Mouse (Mus musculus) stomach, embryonic 16.5 days (tissue): Measurements from ENCODE around the gene Rab3d. TPM values are rescaled to one million over a fixed set of nuclear protein-coding genes. Genes with fewer than 3 reads are reported as not detected.

Experiments
- ATAC-seq: fragments of 200-750 bp; cut with Nextera tagmentation; 2 replicates; pipeline ENCODE4 v1.8.0; 2017; ENCODE audit warnings: moderate number of reproducible peaks, moderate TSS enrichment; ENCODE audit not compliant: insufficient read depth, low FRiP score
- H3K27ac ChIP-seq: fragments of 300-500 bp; sonication (generic); 2 replicates; pipeline ENCODE4 v1.5.1; 2014; ENCODE audit warnings: low read length
- H3K27me3 ChIP-seq: fragments of 300-500 bp; sonication (generic); 2 replicates; pipeline ENCODE4 v1.6.1; 2014; ENCODE audit warnings: low read length, control low read depth, mixed read lengths; ENCODE audit not compliant: control insufficient read depth, insufficient read depth
- H3K36me3 ChIP-seq: fragments of 300-500 bp; sonication (generic); 2 replicates; pipeline ENCODE4 v1.6.1; 2014; ENCODE audit warnings: low read length; ENCODE audit not compliant: control insufficient read depth, insufficient read depth
- H3K4me1 ChIP-seq: fragments of 300-500 bp; sonication (generic); 2 replicates; pipeline ENCODE4 v1.6.1; 2014; ENCODE audit warnings: low read length, control low read depth, mixed read lengths; ENCODE audit not compliant: control insufficient read depth, insufficient read depth
- H3K4me2 ChIP-seq: fragments of 300-500 bp; sonication (generic); 2 replicates; pipeline ENCODE4 v1.6.1; 2014; ENCODE audit warnings: low read depth, low read length, mixed read lengths
- H3K4me3 ChIP-seq: fragments of 300-500 bp; sonication (generic); replicated peaks from 2 replicates; pipeline ENCODE4 v1.5.1; 2014; ENCODE audit warnings: mild to moderate bottlenecking, low read length
- H3K9ac ChIP-seq: fragments of 300-500 bp; sonication (generic); 2 replicates; pipeline ENCODE4 v1.6.1; 2014; ENCODE audit warnings: low read length
- H3K9me3 ChIP-seq: fragments of 300-500 bp; sonication (generic); replicated peaks from 2 replicates; pipeline ENCODE4 v1.6.1; 2016; ENCODE audit warnings: low read length, control low read depth; ENCODE audit not compliant: control insufficient read depth
- WGBS: fragments of 180-500 bp; shearing (Covaris S2); extraction: QIAGEN DNeasy Blood & Tissue Kit; methylation state at CpG from one replicate; pipeline ENCODE4 v1.1.7; 2014; 5-methylcytosine and 5-hydroxymethylcytosine counted together
- polyA plus RNA-seq: library from polyadenylated mRNA; unstranded; fragments of >200 nt; fragmentation: Nextera tagmentation; extraction: Ambion mirVana; gene quantifications from 2 replicates; pipeline ENCODE4 v1.2.1, GENCODE M21; 2015

Rab3d gene
- polyA plus RNA-seq, 1 experiment from 2014 or later: 106 TPM

- H3K9me3 ChIP-seq: no peaks in the 10 kb centered on the region
- H3K4me1 ChIP-seq: 0 out of 2 replicates have a peak, but pooled peaks cover 10% of the 10 kb centered on the region
- H3K4me2 ChIP-seq: 0 out of 2 replicates have a peak overlapping the region, but pooled peaks have one; percentile 29
- no peak overlapping the region for H3K9ac ChIP-seq
- no peaks in the 10 kb centered on the region; the same call in 1 of the 2 replicates for H3K27me3 ChIP-seq
- H3K4me3 ChIP-seq: no peak overlapping the region
- no peaks in the 10 kb centered on the region for H3K36me3 ChIP-seq
- no peak overlapping the region for H3K27ac ChIP-seq
- WGBS: 8% methylated on average over 28 of the region's 28 CpGs
- ATAC-seq: no peak
These were observed 29.6 kb upstream of the Rab3d start for GRCm38 (mm10) chr9:21947540-21948130.

DNA sequence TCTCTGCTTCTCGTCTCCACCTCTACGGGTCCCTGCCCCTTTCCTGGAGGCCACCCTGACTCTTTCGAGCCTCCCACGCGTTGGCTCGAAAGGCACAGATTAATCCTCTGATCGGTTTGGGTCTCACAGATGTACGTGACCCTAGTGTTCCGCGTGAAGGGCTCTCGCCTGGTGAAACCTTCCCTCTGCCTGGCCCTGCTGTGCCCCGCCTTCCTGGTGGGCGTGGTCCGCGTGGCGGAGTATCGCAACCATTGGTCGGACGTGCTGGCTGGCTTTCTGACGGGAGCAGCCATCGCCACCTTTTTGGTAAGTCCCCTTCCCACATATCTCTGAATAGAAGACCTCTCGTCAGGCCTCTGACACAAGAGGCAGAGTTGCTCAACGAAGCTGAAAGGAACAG, 26.3 kb upstream of the Rab3d start:
- 0 out of 2 replicates have a peak overlapping the region, but pooled peaks have one; percentile 23 for H3K4me2 ChIP-seq
- H3K36me3 ChIP-seq: no peaks in the 10 kb centered on the region
- no peaks in the 10 kb centered on the region for H3K9me3 ChIP-seq
- H3K9ac ChIP-seq: no peak overlapping the region
- H3K4me3 ChIP-seq: no peak overlapping the region
- H3K27ac ChIP-seq: no peak overlapping the region
- H3K4me1 ChIP-seq: 0 out of 2 replicates have a peak, but pooled peaks cover 10% of the 10 kb centered on the region
- no peak for ATAC-seq
- H3K27me3 ChIP-seq: no peaks in the 10 kb centered on the region; the same call in 1 of the 2 replicates
- 15% methylated on average over 23 of the region's 23 CpGs for WGBS

DNA sequence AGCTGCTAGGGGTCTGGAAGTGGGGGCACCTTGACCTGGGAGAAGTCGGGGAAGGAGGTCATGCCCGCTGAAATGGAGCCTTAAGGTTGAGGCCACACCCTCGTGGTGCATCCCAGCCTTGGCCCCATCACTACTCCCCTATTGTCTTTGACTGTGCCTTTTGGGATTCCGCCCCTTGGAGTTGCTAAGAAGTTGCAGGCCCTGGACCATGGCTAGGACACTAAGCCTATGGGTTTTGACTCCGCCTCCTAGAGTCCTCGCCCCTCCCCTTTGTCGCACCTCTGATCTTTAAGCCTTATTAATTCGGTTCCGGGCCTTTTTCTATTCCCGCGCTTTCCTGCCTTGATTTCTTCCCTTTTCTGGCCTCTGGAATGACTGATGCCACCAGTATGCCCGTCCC, 25.6 kb upstream of the Rab3d start:
- Histone ChIP-seq H3K4me3 (no peak overlapping the region), H3K9me3 (no peaks in the 10 kb centered on the region), H3K4me2 (no peak overlapping the region), H3K9ac (no peak overlapping the region), H3K4me1 (0 out of 2 replicates have a peak, but pooled peaks cover 10% of the 10 kb centered on the region), H3K36me3 (no peaks in the 10 kb centered on the region), H3K27me3 (no peaks in the 10 kb centered on the region; the same call in 1 of the 2 replicates), H3K27ac (no peak overlapping the region)
- no peak for ATAC-seq
- 42% methylated on average over 12 of the region's 12 CpGs for WGBS

DNA sequence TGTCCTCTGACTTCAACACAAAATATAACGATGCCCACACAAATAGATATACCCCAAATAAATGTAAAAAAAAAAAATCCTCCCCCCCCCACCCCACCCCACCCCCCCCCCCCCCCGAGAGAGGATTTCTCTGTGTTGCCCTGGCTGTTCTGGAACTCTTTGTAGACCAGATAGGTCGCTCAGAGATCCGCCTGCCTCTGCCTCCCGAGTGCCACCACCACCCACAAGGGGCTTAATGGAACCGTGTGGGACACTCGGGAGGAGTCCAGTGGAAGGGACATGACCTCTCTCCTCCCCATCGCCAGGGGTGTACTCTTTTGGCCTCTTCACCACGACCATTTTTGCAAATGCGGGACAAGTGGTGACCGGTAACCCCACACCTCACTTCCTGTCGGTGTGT, 25.1 kb upstream of the Rab3d start:
- no peak overlapping the region for H3K27ac ChIP-seq
- no peak for ATAC-seq
- WGBS: 67% methylated on average over 12 of the region's 12 CpGs

GRCm38 (mm10) chr9:21938234-21938855, 20.4 kb upstream of the Rab3d start:
- ATAC-seq: no peak
- no peak overlapping the region for H3K27ac ChIP-seq
- H3K27me3 ChIP-seq: no peaks in the 10 kb centered on the region
- no peak overlapping the region for H3K4me2 ChIP-seq
- 74% methylated on average over 4 of the region's 4 CpGs for WGBS
- 0 out of 2 replicates have a peak, but pooled peaks cover 6% of the 10 kb centered on the region for H3K4me1 ChIP-seq
- H3K9me3 ChIP-seq: no peaks in the 10 kb centered on the region
- H3K4me3 ChIP-seq: no peak overlapping the region
- no peak overlapping the region for H3K9ac ChIP-seq
- H3K36me3 ChIP-seq: no peaks in the 10 kb centered on the region

More for the DNA sequence above, 25.1 kb upstream of the Rab3d start:
- no peak overlapping the region for H3K9ac ChIP-seq
- no peak overlapping the region for H3K4me3 ChIP-seq
- no peaks in the 10 kb centered on the region for H3K36me3 ChIP-seq
- H3K4me2 ChIP-seq: no peak overlapping the region
- no peaks in the 10 kb centered on the region for H3K9me3 ChIP-seq
- no peaks in the 10 kb centered on the region; the same call in 1 of the 2 replicates for H3K27me3 ChIP-seq
- 0 out of 2 replicates have a peak, but pooled peaks cover 13% of the 10 kb centered on the region for H3K4me1 ChIP-seq

DNA sequence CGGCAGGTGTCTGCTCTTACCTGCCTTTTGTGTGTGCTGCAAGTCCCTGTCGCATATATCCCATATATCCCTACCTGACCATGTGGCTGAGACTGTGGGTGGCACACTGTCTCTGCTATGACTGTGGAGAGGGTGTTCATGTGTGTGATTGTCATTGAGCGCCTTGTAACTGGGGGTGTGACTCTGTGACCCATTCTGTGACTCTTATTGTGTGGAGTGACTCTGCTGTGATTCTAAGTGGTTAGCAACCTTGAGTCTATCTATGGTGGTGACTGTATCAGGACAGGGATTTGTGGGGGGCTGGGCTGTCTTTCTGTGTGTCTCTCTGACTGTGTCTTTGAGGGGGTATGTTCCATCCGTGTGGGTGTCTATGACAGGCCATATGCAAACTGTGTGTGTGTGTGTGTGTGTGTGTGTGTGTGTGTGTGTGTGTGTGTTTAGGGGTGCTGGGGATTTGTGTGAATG, 19.8 kb upstream of the Rab3d start:
- no peaks in the 10 kb centered on the region for H3K9me3 ChIP-seq
- H3K27me3 ChIP-seq: no peaks in the 10 kb centered on the region
- 71% methylated on average over 4 of the region's 4 CpGs for WGBS
- ATAC-seq: no peak
- peak overlapping the region; percentile 62; the same call in 1 of the 2 replicates for H3K4me3 ChIP-seq
- H3K9ac ChIP-seq: no peak overlapping the region
- H3K4me1 ChIP-seq: 0 out of 2 replicates have a peak, but pooled peaks cover 6% of the 10 kb centered on the region
- H3K36me3 ChIP-seq: no peaks in the 10 kb centered on the region
- no peak overlapping the region for H3K27ac ChIP-seq
- H3K4me2 ChIP-seq: peak overlapping the region; percentile 75

GRCm38 (mm10) chr9:21936692-21937570, 18.9 kb upstream of the Rab3d start, which contains the start of gene Plppr2:
Plppr2 (plus strand) TSS chr9:21937033.
- peak within 1 kb of the TSS; percentile 75 for H3K9ac ChIP-seq
- WGBS: 2% methylated on average over 42 of the region's 43 CpGs

GRCm38 (mm10) chr9:21935466-21936131, 17.6 kb upstream of the Rab3d start:
- Histone ChIP-seq H3K9me3 (no peaks in the 10 kb centered on the region), H3K27ac (no peak overlapping the region), H3K9ac (no peak overlapping the region), H3K36me3 (no peaks in the 10 kb centered on the region), H3K4me1 (0 out of 2 replicates have a peak, but pooled peaks cover 6% of the 10 kb centered on the region), H3K27me3 (no peaks in the 10 kb centered on the region), H3K4me3 (no peak overlapping the region), H3K4me2 (no peak overlapping the region)
- 82% methylated on average over 7 of the region's 7 CpGs for WGBS
- ATAC-seq: no peak

More at GRCm38 (mm10) chr9:21936692-21937570, 18.9 kb upstream of the Rab3d start, which contains the start of gene Plppr2:
- peak within 1 kb of the TSS; percentile 75 for H3K4me2 ChIP-seq
- H3K27me3 ChIP-seq: no peaks in the 10 kb centered on the region
- peak within 1 kb of the TSS; percentile 62 for H3K4me3 ChIP-seq
- ATAC-seq: peak; percentile 97
- H3K4me1 ChIP-seq: 0 out of 2 replicates have a peak, but pooled peaks cover 6% of the 10 kb centered on the region
- H3K9me3 ChIP-seq: no peaks in the 10 kb centered on the region
- H3K36me3 ChIP-seq: no peaks in the 10 kb centered on the region
- H3K27ac ChIP-seq: 0 out of 2 replicates have a peak within 1 kb of the TSS, but pooled peaks have one; percentile 35
